Mouse (Mus musculus) skeletal muscle tissue, postnatal 0 days (tissue): ENCODE measurements around the gene Sf3b2. TPM values are rescaled to one million over a fixed set of nuclear protein-coding genes. Genes with fewer than 3 reads are reported as not detected.

Experiments
- polyA plus RNA-seq: library from polyadenylated mRNA; unstranded; fragments of >200 nt; fragmentation: Nextera tagmentation; extraction: Ambion mirVana; gene quantifications from 2 replicates; pipeline ENCODE4 v1.2.1, GENCODE M21; 2015

Sf3b2 gene
- polyA plus RNA-seq: 128 and 129 TPM in 2 replicates

DNA sequence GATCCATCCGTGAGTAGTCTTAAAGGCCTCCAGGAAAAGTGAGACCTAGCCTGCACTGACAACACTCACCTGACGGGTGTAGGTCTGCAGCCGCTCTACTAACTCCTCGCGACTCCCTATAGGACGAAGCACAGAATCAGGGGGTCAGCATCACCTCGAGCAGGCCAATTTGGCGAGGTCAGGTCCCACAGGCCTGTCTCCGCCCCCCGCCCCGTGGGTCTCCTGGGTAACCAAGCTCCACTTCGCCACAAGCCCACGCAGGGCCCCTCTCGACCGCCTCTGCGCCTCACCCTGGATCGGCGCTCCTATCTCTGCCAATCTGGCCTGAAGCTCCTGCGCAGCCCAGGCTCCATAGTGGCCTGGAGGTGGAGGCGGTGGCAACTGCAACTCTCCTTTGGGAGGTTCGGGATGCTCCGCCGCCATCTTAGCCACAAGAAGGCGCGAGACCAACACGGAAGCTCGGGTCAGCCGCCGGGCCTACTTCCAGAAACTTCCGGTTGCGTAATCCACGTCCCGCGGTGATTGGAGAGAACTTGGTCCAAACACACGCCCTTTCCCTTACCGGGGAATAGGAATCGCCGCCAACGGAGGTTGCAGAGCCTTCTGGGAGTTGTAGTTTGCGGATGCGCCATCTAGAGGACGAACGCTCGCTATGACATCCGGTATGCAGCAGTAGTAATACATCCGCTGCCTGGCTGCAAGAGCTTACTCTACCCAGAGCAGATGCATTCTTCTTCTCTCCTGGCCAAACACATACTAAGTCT, at the start of gene Sf3b2:
Sf3b2 (minus strand) TSS at position 484 of the 764 bp plus-strand sequence.

DNA sequence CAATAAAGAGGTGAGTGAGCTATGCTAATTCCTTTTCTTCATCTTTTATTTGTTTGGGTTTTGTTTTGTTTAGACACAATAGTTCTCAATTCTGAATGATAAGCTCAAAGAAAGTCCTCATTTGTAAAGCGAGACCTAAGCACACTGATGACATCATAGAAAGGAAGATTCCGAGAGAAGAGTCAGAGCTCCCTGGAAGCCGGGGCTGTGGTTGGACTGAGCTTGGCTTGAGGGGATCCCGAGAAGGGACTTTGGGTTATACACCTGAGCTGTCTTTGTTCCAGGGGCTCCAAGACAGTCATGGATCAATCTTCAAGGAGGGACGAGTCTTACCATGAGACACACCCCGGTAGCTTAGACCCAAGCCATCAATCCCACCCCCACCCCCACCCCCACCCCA, 40.2 kb upstream of the Sf3b2 start, which contains the start of gene Catsper1:
Catsper1 (plus strand) TSS at position 301 of the 400 bp plus-strand sequence.

DNA sequence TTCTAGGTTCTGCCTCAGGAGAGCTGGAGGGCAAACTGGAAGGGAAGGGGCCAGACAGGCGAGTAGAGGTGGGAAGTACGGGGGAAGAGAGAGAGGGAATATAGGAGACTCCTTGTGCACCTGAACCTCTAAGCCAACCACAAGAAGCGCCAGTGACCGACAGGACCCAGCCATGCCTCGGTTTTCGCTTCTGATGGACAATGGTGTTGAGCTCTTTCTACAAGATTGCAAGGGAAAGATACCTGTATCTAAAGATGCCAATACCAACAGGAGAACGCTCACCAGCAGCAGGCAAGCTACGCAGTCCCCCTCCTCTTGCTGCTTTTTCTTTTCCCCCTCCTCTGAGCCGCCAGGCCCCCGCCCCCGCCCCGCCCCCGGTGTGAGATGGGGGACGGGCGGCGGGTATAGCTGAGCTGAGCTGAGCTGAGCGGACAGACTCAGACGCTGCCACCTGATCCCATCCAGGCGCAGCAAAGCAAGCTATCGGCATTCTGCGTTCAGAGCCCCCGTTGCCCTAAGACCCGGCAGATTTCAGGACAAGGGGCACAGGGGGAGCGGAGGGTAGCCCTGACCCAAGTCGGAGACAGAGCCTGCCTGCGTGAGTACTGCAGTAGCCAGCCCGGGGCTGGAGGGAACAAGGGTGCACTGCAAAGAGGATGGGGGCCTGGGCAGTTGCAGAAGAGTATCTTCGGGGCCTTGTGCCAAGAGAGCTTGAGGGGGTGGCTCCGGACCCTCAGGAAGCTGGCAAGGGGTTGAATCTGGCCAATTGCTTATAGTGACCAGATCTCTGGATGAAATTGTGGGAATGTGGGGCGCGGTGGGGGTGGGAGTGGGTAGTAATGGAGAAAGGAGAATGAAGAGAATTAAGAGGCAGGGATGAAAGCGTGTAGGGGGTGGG, 2.9 kb upstream of the Sf3b2 start, which contains the start of gene Gal3st3:
Gal3st3 (plus strand) TSS at position 429 of the 898 bp plus-strand sequence.

DNA sequence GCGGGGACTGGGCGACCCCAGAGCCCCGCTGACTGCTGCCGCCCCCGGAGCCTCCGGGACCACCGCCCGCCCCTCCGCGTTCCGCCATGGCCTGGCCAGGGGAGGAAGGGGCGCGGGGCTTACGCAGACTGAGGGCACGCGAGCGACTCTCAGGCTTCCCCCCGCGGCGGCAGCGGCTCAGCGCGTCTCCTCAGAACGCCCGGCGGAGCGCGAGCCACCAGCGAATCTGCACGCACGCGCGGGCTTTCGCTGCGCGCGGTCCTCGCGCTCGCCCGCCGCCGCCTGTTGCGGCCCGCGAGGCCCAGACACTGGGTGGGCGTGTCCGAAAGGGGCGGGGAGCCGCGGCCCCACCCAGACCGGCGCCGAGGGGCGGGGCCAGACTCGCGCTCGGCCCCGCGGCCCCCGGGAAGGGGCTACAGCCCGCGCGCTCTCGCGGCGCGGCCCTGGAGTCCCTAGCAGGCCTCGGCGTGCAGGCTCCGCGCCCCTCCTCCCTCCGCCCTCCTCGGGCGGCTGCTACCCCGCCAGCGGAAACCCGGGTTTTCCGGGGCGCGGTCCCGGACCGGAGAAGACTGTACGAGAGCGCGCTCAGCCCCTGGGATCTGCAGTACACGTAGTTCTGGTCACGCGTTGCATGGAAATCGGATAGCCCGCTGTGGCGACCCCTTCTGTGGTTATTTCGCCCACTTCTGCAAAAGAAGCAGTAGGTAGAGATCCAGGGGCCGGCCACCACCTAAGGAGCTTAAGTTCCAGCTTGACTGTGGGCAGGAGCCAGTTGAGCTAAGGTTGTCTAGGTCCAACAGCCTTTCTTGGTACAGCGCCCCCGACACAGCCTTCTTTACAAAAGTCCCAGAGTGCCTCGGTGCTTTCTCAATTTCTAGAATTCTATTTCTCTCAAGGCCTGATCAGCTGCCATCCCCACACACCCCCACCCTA, 22.2 kb downstream of the Sf3b2 start, which contains the start of gene Pacs1:
Pacs1 (minus strand) TSS at position 319 of the 933 bp plus-strand sequence.

Other genes with a start within 250 kb of the Sf3b2 start
- 1.6 and 1.7 TPM in 2 replicates for gene Rin1, start 245.0 kb downstream of the Sf3b2 start, polyA plus RNA-seq
- 37.7 and 59.2 TPM in 2 replicates for gene Cd248, start 227.4 kb downstream of the Sf3b2 start, polyA plus RNA-seq
- gene Tmem151a, start 209.9 kb downstream of the Sf3b2 start, polyA plus RNA-seq: 0.34 and 0.72 TPM in 2 replicates
- 95.0 and 101 TPM in 2 replicates for gene Yif1a, start 206.9 kb downstream of the Sf3b2 start, polyA plus RNA-seq
- 0.88 and 0.91 TPM in 2 replicates for gene Cnih2, start 196.9 kb downstream of the Sf3b2 start, polyA plus RNA-seq
- gene Rab1b, start 188.4 kb downstream of the Sf3b2 start, polyA plus RNA-seq: 174 and 198 TPM in 2 replicates
- gene Klc2, start 176.9 kb downstream of the Sf3b2 start, polyA plus RNA-seq: 11.7 and 12.5 TPM in 2 replicates
- gene Pacs1, start 22.3 kb downstream of the Sf3b2 start, polyA plus RNA-seq: 6.6 and 7.4 TPM in 2 replicates
- 0.45 and 0.57 TPM in 2 replicates for gene Gal3st3, start 2.9 kb upstream of the Sf3b2 start, polyA plus RNA-seq
- not detected in 2 replicates for gene Catsper1, start 40.3 kb upstream of the Sf3b2 start, polyA plus RNA-seq
- 4.5 and 13.1 TPM in 2 replicates for gene Cst6, start 54.1 kb upstream of the Sf3b2 start, polyA plus RNA-seq
- gene Eif1ad, start 71.3 kb upstream of the Sf3b2 start, polyA plus RNA-seq: 21.4 and 25.3 TPM in 2 replicates
- gene Banf1, start 71.7 kb upstream of the Sf3b2 start, polyA plus RNA-seq: 216 and 231 TPM in 2 replicates
- 22.0 and 29.6 TPM in 2 replicates for gene Sart1, start 93.2 kb upstream of the Sf3b2 start, polyA plus RNA-seq
- 0.13 TPM in 1 of 2 replicates, not detected in the other for gene Tsga10ip, start 107.1 kb upstream of the Sf3b2 start, polyA plus RNA-seq
- gene Drap1, start 129.5 kb upstream of the Sf3b2 start, polyA plus RNA-seq: 361 and 364 TPM in 2 replicates
- gene AI837181, start 129.7 kb upstream of the Sf3b2 start, polyA plus RNA-seq: 46.1 and 48.8 TPM in 2 replicates
- not detected in 2 replicates for gene Fosl1, start 152.1 kb upstream of the Sf3b2 start, polyA plus RNA-seq
- 6.8 and 8.5 TPM in 2 replicates for gene Ccdc85b, start 162.4 kb upstream of the Sf3b2 start, polyA plus RNA-seq
- gene Fibp, start 165.2 kb upstream of the Sf3b2 start, polyA plus RNA-seq: 59.8 and 61.8 TPM in 2 replicates
- gene Ctsw, start 173.1 kb upstream of the Sf3b2 start, polyA plus RNA-seq: 0.15 and 0.55 TPM in 2 replicates
- 53.2 and 70.8 TPM in 2 replicates for gene Efemp2, start 178.5 kb upstream of the Sf3b2 start, polyA plus RNA-seq
- gene Mus81, start 192.9 kb upstream of the Sf3b2 start, polyA plus RNA-seq: 29.2 and 31.8 TPM in 2 replicates
- gene Cfl1, start 195.0 kb upstream of the Sf3b2 start, polyA plus RNA-seq: 666 and 916 TPM in 2 replicates
- 0.14 TPM in 1 of 2 replicates, not detected in the other for gene 1700020D05Rik, start 208.3 kb upstream of the Sf3b2 start, polyA plus RNA-seq
- gene Snx32, start 215.1 kb upstream of the Sf3b2 start, polyA plus RNA-seq: 6.4 and 8.5 TPM in 2 replicates